Mouse (Mus musculus) left cerebral cortex, postnatal 25 days (tissue): ENCODE results near the gene A3galt2. TPM values are rescaled to one million over a fixed set of nuclear protein-coding genes. Genes with fewer than 3 reads are reported as not detected.

Source experiments
- DNase-seq, 2 experiments: peaks; one replicate each; pipeline ENCODE4 v3.0.0; 2022; ENCODE audit warnings: low spot score in 2 of 2, mixed read lengths in 1 of 2
- intact Hi-C: fragments of 180-260 bp; cut with DNase I; formaldehyde crosslinking; loops from one replicate; pipeline ENCODE4 v1.15.1; 2025
- total RNA-seq, 2 experiments: library from RNA; stranded (reverse); gene quantifications; 2 replicates each; pipeline ENCODE4 v1.2.3; 2021

A3galt2 gene
- total RNA-seq, 2 experiments from 2014 or later = 0.25 to 0.32 TPM

GRCm38 (mm10) chr4:128727019-128727720, 28.0 kb upstream of the A3galt2 start:
- intact Hi-C loops = loop anchor here (5.0 kb wide), 1 partner anchor 50 kb away; no protein-coding TSS in a partner anchor

GRCm38 (mm10) chr4:128727721-128728430, 27.3 kb upstream of the A3galt2 start:
- peak in 1 of 2 experiments; percentile 39 for DNase-seq
- intact Hi-C loops = loop anchor here (5.0 kb wide), 1 partner anchor 49 kb away; no protein-coding TSS in a partner anchor

More at GRCm38 (mm10) chr4:128727019-128727720, 28.0 kb upstream of the A3galt2 start:
- DNase-seq = peak; percentile 76 to 86

GRCm38 (mm10) chr4:128728431-128728851, 26.7 kb upstream of the A3galt2 start:
- DNase-seq = no peak
- intact Hi-C loops = loop anchor here (5.0 kb wide), 1 partner anchor 49 kb away; no protein-coding TSS in a partner anchor

GRCm38 (mm10) chr4:128729033-128729708, 26.0 kb upstream of the A3galt2 start:
- intact Hi-C loops = loop anchor here (5.0 kb wide), 1 partner anchor 48 kb away; no protein-coding TSS in a partner anchor
- no peak for DNase-seq

- no peak for DNase-seq
- intact Hi-C loops = loop anchor here (5.0 kb wide), 1 partner anchor 48 kb away; no protein-coding TSS in a partner anchor
Observed at GRCm38 (mm10) chr4:128729709-128730037, 25.5 kb upstream of the A3galt2 start.

GRCm38 (mm10) chr4:128730271-128730670, 24.9 kb upstream of the A3galt2 start:
- intact Hi-C loops = no loop called here
- no peak for DNase-seq

- intact Hi-C loops = no loop called here
- no peak for DNase-seq
Observed at GRCm38 (mm10) chr4:128732794-128733193, 22.4 kb upstream of the A3galt2 start.

- DNase-seq = no peak
- intact Hi-C loops = no loop called here
Observed at GRCm38 (mm10) chr4:128733496-128733895, 21.7 kb upstream of the A3galt2 start.

- peak; percentile 50 to 62 for DNase-seq
- intact Hi-C loops = no loop called here
Observed at GRCm38 (mm10) chr4:128734217-128734616, 20.9 kb upstream of the A3galt2 start.

GRCm38 (mm10) chr4:128734721-128735671, 20.2 kb upstream of the A3galt2 start:
- intact Hi-C loops = no loop called here

GRCm38 (mm10) chr4:128737137-128737589, 18.0 kb upstream of the A3galt2 start:
- no peak for DNase-seq
- intact Hi-C loops = no loop called here

More at GRCm38 (mm10) chr4:128734721-128735671, 20.2 kb upstream of the A3galt2 start:
- peak in 1 of 2 experiments; percentile 59 for DNase-seq

GRCm38 (mm10) chr4:128737825-128738610, 17.1 kb upstream of the A3galt2 start:
- DNase-seq = no peak
- intact Hi-C loops = no loop called here

GRCm38 (mm10) chr4:128740878-128741277, 14.3 kb upstream of the A3galt2 start:
- no peak for DNase-seq
- intact Hi-C loops = no loop called here

- no peak for DNase-seq
- intact Hi-C loops = no loop called here
Observed at GRCm38 (mm10) chr4:128741906-128742305, 13.3 kb upstream of the A3galt2 start.

- DNase-seq = no peak
- intact Hi-C loops = no loop called here
Observed at GRCm38 (mm10) chr4:128742379-128742970, 12.7 kb upstream of the A3galt2 start.

- no peak for DNase-seq
- intact Hi-C loops = no loop called here
Observed at GRCm38 (mm10) chr4:128743031-128743626, 12.0 kb upstream of the A3galt2 start.

- no peak for DNase-seq
- intact Hi-C loops = no loop called here
Observed at GRCm38 (mm10) chr4:128745160-128745559, 10.0 kb upstream of the A3galt2 start.
